Mouse (Mus musculus) adrenal gland, postnatal 14 days (tissue): Measurements from ENCODE around the gene Efemp2. TPM values are rescaled to one million over a fixed set of nuclear protein-coding genes. Genes with fewer than 3 reads are reported as not detected.

Experiments
- DNase-seq: peaks from one replicate; pipeline ENCODE4 v3.0.0; 2021; ENCODE audit warnings: mixed read lengths
- total RNA-seq: library from RNA; stranded (reverse); gene quantifications from 2 replicates; pipeline ENCODE4 v1.2.3, GENCODE M21; 2021

The Efemp2 gene
- total RNA-seq, 1 experiment from 2014 or later, result 45.9 TPM

GRCm38 (mm10) chr19:5496052-5496370 lies 22.3 kb downstream of the Efemp2 start:
- no peak for DNase-seq

DNA sequence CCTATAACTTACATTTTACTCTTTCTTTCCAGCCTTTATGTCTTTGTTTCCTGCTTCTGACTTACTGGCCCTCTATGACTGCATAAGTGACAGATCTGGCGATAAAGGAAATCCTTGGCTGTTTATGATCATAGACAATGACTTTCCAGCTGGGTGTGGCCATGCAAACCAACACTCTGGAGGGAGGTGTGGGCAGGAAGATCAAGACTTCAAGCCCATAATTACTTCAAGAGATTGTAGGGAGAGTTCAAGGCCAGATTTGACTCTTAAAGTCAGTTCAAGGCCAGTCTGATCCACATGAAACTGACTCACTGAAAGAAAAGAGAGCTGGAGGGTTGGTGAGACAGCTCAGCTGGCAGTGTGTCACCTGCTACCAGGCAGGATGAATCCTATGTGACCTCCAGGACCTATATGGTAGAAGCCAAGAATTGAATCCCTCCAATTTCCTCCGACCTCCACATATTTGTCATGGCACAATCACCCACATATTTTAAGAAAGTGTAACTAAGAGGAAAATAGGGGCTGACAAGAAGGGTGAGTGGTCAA lies 26.6 kb downstream of the Efemp2 start:
- peak; percentile 47 for DNase-seq

- no peak for DNase-seq
These were observed 29.9 kb downstream of the Efemp2 start, which contains the start of gene 1700020D05Rik for GRCm38 (mm10) chr19:5503687-5504086. 1700020D05Rik (minus strand) TSS chr19:5503787.

DNA sequence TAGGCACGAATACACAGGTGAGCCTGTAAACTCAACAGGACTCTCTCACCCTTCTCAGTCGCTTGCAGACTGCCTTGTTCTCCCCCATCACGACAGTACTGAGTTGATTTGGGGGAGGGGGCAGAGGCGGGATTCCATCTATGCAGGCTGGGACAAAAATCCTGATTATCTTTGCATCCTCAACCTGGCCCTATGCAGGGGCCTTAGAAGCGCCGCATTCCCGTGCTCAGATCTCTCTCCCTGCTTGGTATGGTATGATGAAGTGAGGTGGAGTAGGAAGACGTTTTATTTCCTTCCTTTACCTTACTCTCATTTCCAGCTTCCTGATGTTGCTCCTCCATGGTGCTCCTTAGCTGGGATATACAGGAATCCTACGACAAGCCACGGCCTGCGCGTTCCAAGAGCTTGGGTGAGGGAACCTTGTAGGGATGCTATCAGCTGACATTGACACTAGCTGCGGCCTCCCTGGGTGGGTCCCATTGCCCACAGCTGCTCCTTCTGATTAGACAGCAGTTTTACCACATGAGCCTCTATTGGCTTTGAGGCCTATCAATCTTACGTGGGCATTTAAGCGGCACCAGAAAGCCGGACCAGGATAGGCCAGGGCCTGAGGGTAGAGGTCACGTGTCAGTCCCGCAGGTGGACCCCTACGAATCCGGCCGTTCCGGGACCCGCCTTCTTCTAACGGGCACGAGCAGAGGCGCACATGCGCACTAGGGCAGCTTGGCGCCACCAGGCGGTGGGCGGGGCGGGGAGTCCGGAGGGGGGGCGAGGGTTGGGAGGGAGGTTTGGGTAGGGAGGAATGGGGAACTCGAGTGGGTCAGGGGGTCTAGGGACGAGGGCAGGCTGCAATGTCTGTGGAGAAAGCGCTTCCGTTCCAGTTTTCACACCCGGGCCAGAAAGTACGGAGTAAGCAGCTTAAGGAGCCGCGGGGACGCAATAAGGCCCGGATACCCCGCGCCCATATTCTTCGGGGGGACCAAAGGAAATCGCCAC lies 36.6 kb downstream of the Efemp2 start, which contains the start of gene Snx32:
TSS of gene Snx32 (minus strand) at position 508 of the 996 bp plus-strand sequence.
- peak; percentile 98 for DNase-seq

- DNase-seq, result no peak
These were observed 37.4 kb downstream of the Efemp2 start for GRCm38 (mm10) chr19:5511074-5511632.

DNA sequence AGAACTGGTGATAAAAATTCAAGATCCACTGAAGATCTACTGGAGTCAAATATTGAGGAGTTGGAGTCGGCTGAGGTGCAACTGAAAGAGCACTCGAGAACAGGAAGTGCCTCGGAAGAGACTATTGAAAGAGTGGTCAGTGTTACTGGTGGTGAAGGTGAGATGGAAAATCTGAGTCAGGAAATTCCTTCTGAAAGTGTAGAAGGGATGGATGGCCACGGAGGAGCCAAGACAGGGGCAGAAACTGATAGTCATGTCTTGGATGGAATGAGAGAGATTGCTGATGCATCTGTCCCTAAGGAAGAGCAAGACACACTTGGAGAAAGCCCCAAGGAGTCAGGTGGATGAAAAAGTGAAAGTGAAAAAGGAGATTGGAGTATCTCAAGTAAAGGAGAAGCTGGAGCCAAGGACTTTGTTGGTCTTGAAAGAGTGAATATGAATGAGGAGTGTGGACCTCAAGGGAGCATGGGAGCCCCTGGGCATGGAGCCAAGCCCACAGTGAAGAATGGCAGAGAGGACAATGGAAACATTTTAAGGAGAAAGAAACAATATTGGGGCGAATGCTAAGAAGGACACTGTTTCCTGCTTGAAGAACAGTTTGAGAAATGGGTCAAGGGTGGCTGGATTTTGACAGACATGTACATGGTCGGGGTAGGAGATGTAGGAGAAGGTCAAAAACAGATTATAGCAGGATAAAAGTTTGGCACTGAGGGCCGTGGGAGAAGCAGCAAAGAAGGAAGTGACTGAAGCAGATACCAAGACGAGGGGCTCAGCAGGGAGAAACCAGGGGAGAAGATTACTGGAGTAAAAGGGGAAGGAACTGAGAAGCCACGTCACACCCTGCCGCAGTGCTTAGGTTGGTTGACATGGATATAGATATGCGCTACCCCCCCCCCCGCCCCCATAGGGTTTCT lies 38.6 kb downstream of the Efemp2 start:
- no peak for DNase-seq

DNA sequence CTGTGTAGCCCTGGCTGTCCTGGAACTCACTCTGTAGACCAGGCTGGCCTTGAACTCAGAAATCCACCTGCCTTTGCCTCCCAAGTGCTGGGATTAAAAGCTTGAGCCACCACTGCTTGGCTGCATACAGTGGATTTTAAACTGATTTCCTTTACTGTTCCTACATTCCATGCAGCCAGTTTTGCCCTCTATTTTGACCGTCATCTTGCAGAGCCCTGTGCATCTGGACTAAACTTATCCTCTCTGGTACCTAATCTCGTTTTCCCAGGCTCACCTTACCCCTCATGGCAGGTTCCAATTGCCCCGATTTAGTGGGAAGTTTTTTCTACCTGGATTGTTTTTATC lies 39.2 kb downstream of the Efemp2 start:
- DNase-seq, result no peak

- no peak for DNase-seq
These were observed 42.4 kb downstream of the Efemp2 start for GRCm38 (mm10) chr19:5515840-5516777.

GRCm38 (mm10) chr19:5516906-5517505 lies 43.3 kb downstream of the Efemp2 start:
- no peak for DNase-seq

- no peak for DNase-seq
These were observed 45.0 kb downstream of the Efemp2 start for GRCm38 (mm10) chr19:5518721-5519120.

GRCm38 (mm10) chr19:5525204-5525603 lies 51.5 kb downstream of the Efemp2 start:
- DNase-seq, result no peak

DNA sequence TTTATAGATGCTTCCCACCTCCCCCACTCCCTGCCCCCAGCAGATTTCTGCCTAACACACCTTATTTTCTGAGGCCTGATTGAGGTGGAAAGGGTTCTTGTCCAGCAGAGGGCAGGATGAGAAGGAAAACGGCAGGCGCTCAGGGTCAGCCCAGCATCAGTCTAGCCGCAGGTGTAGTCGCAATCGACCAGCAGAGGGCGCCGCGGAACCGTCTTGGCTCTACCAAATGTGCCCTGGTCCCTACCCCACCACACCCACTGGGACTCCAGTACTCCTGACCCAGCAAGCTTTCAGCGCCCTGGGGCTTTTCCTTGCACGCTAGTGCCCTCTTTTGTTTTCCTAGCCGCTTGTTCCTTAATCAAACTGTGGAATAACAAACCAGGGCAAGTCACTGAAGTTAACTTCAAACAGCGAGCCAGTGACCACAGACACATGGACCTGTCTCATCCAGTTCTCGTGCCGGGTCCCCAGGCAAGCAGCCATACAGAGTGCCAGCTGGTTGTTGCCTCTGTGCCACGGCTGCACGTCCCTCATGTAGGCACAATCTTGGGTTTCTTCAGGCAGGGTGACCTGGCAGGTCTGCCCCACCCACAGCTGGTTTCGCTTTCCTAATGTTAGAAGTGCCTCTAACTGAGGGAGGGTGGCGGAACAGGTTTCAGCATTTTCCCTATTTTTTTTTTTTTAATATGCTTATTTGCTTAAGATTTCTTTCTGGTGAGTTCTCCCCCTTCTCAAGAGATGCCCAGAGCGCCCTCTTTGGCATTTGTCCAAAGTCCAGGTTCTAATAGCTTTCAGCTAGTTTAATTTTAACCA lies 55.8 kb downstream of the Efemp2 start:
- DNase-seq, result peak; percentile 98

- DNase-seq, result no peak
These were observed 56.4 kb downstream of the Efemp2 start for GRCm38 (mm10) chr19:5530138-5530524.

Other genes starting within 250 kb of the Efemp2 start
- gene Pacs1, start 200.8 kb upstream of the Efemp2 start, total RNA-seq, result 20.4 and 25.5 TPM in 2 replicates
- gene Sf3b2, start 178.5 kb upstream of the Efemp2 start, total RNA-seq, result 167 and 170 TPM in 2 replicates
- gene Gal3st3, start 175.6 kb upstream of the Efemp2 start, total RNA-seq, result 0.22 and 0.49 TPM in 2 replicates
- not detected in 2 replicates for gene Catsper1, start 138.2 kb upstream of the Efemp2 start, total RNA-seq
- 1.3 and 2.8 TPM in 2 replicates for gene Cst6, start 124.4 kb upstream of the Efemp2 start, total RNA-seq
- 29.0 and 29.9 TPM in 2 replicates for gene Eif1ad, start 107.2 kb upstream of the Efemp2 start, total RNA-seq
- gene Banf1, start 106.8 kb upstream of the Efemp2 start, total RNA-seq, result 144 and 153 TPM in 2 replicates
- gene Sart1, start 85.3 kb upstream of the Efemp2 start, total RNA-seq, result 73.0 and 75.7 TPM in 2 replicates
- gene Tsga10ip, start 71.4 kb upstream of the Efemp2 start, total RNA-seq, result not detected in 2 replicates
- gene Drap1, start 49.0 kb upstream of the Efemp2 start, total RNA-seq, result 210 and 236 TPM in 2 replicates
- 36.8 and 45.1 TPM in 2 replicates for gene AI837181, start 48.8 kb upstream of the Efemp2 start, total RNA-seq
- 0.98 and 1.1 TPM in 2 replicates for gene Fosl1, start 26.4 kb upstream of the Efemp2 start, total RNA-seq
- gene Ccdc85b, start 16.1 kb upstream of the Efemp2 start, total RNA-seq, result 8.8 and 11.2 TPM in 2 replicates
- gene Fibp, start 13.3 kb upstream of the Efemp2 start, total RNA-seq, result 70.8 and 92.6 TPM in 2 replicates
- gene Ctsw, start 5.4 kb upstream of the Efemp2 start, total RNA-seq, result 0.85 and 4.2 TPM in 2 replicates
- gene Mus81, start 14.4 kb downstream of the Efemp2 start, total RNA-seq, result 22.3 and 28.6 TPM in 2 replicates
- gene Cfl1, start 16.5 kb downstream of the Efemp2 start, total RNA-seq, result 640 and 706 TPM in 2 replicates
- 1.0 and 2.2 TPM in 2 replicates for gene 1700020D05Rik, start 29.8 kb downstream of the Efemp2 start, total RNA-seq
- 10.4 and 11.8 TPM in 2 replicates for gene Snx32, start 36.6 kb downstream of the Efemp2 start, total RNA-seq
- gene Ovol1, start 86.7 kb downstream of the Efemp2 start, total RNA-seq, result not detected in 2 replicates
- 7.3 and 8.0 TPM in 2 replicates for gene Ap5b1, start 94.1 kb downstream of the Efemp2 start, total RNA-seq
- 106 and 113 TPM in 2 replicates for gene Rnaseh2c, start 127.9 kb downstream of the Efemp2 start, total RNA-seq
- gene Kat5, start 136.3 kb downstream of the Efemp2 start, total RNA-seq, result 54.8 and 62.0 TPM in 2 replicates
- gene Rela, start 163.5 kb downstream of the Efemp2 start, total RNA-seq, result 60.7 and 65.1 TPM in 2 replicates
- 56.4 and 64.0 TPM in 2 replicates for gene Sipa1, start 189.8 kb downstream of the Efemp2 start, total RNA-seq
- 50.4 and 51.2 TPM in 2 replicates for gene Map3k11, start 214.8 kb downstream of the Efemp2 start, total RNA-seq
- 75.1 and 78.4 TPM in 2 replicates for gene Pcnx3, start 215.0 kb downstream of the Efemp2 start, total RNA-seq
- not detected in 2 replicates for gene Kcnk7, start 230.4 kb downstream of the Efemp2 start, total RNA-seq